Mouse (Mus musculus) liver, embryonic 12.5 days (tissue): Measurements from ENCODE around the gene Fstl1. TPM values are rescaled to one million over a fixed set of nuclear protein-coding genes. Genes with fewer than 3 reads are reported as not detected.

Source experiments
- ATAC-seq: fragments of 200-750 bp; cut with Nextera tagmentation; 2 replicates; pipeline ENCODE4 v1.8.0; 2017; ENCODE audit warnings: moderate number of reproducible peaks, mild to moderate bottlenecking, moderate library complexity
- H3K27ac ChIP-seq: fragments of 300-500 bp; sonication (generic); 2 replicates; pipeline ENCODE4 v1.5.1; 2016; ENCODE audit warnings: mild to moderate bottlenecking
- H3K27me3 ChIP-seq: fragments of 300-500 bp; sonication (generic); replicated peaks from 2 replicates; pipeline ENCODE4 v1.6.1; 2016; ENCODE audit warnings: mild to moderate bottlenecking, moderate library complexity
- H3K36me3 ChIP-seq: fragments of 300-500 bp; sonication (generic); 2 replicates; pipeline ENCODE4 v1.6.1; 2016; ENCODE audit warnings: mild to moderate bottlenecking, moderate library complexity
- H3K4me1 ChIP-seq: fragments of 300-500 bp; sonication (generic); 2 replicates; pipeline ENCODE4 v1.6.1; 2016
- H3K4me2 ChIP-seq: fragments of 300-500 bp; sonication (generic); 2 replicates; pipeline ENCODE4 v1.6.1; 2016; ENCODE audit warnings: mild to moderate bottlenecking, moderate library complexity
- H3K4me3 ChIP-seq: fragments of 300-500 bp; sonication (generic); 2 replicates; pipeline ENCODE4 v1.5.1; 2016; ENCODE audit warnings: mild to moderate bottlenecking, moderate library complexity
- H3K9ac ChIP-seq: fragments of 300-500 bp; sonication (generic); 2 replicates; pipeline ENCODE4 v1.6.1; 2016; ENCODE audit warnings: mild to moderate bottlenecking, moderate library complexity
- H3K9me3 ChIP-seq: fragments of 300-500 bp; sonication (generic); replicated peaks from 2 replicates; pipeline ENCODE4 v1.6.1; 2016; ENCODE audit warnings: mild to moderate bottlenecking, moderate library complexity
- WGBS: fragments of 180-500 bp; shearing (Covaris S2); methylation state at CpG from one replicate; pipeline ENCODE4 v1.1.7; 2016; ENCODE audit not compliant: insufficient replicate concordance; 5-methylcytosine and 5-hydroxymethylcytosine counted together
- polyA plus RNA-seq: library from polyadenylated mRNA; unstranded; fragments of >200 nt; fragmentation: Nextera tagmentation; extraction: Ambion mirVana; gene quantifications from 2 replicates; pipeline ENCODE4 v1.2.1, GENCODE M21; 2016

Gene Fstl1
- polyA plus RNA-seq, 1 experiment from 2014 or later = 44.7 TPM

GRCm38 (mm10) chr16:37878951-37879505 lies 102.4 kb downstream of the Fstl1 start:
- H3K9me3 ChIP-seq = no peaks in the 10 kb centered on the region
- no peak for ATAC-seq
- H3K36me3 ChIP-seq = peaks cover 69% of the 10 kb centered on the region
- WGBS = 78% methylated on average over 7 of the region's 7 CpGs
- H3K4me1 ChIP-seq = peaks cover 18% of the 10 kb centered on the region; the same call in 1 of the 2 replicates
- H3K27me3 ChIP-seq = no peaks in the 10 kb centered on the region
- H3K9ac ChIP-seq = no peak overlapping the region
- H3K27ac ChIP-seq = no peak overlapping the region
- H3K4me2 ChIP-seq = no peak overlapping the region
- H3K4me3 ChIP-seq = no peak overlapping the region

GRCm38 (mm10) chr16:37879750-37880419 lies 103.2 kb downstream of the Fstl1 start:
- H3K9me3 ChIP-seq = no peaks in the 10 kb centered on the region
- H3K27ac ChIP-seq = no peak overlapping the region
- H3K27me3 ChIP-seq = no peaks in the 10 kb centered on the region
- 71% methylated on average over 4 of the region's 4 CpGs for WGBS
- peaks cover 72% of the 10 kb centered on the region for H3K36me3 ChIP-seq
- H3K4me3 ChIP-seq = no peak overlapping the region
- peaks cover 18% of the 10 kb centered on the region; the same call in 1 of the 2 replicates for H3K4me1 ChIP-seq
- ATAC-seq = peak; percentile 54
- H3K4me2 ChIP-seq = no peak overlapping the region
- no peak overlapping the region for H3K9ac ChIP-seq

GRCm38 (mm10) chr16:37881168-37881567 lies 104.5 kb downstream of the Fstl1 start:
- 49% methylated on average over 2 of the region's 2 CpGs for WGBS
- ATAC-seq = no peak
- Histone ChIP-seq H3K36me3 (peaks cover 72% of the 10 kb centered on the region), H3K9me3 (no peaks in the 10 kb centered on the region), H3K4me2 (no peak overlapping the region), H3K9ac (no peak overlapping the region), H3K4me1 (peaks cover 18% of the 10 kb centered on the region; the same call in 1 of the 2 replicates), H3K27ac (no peak overlapping the region), H3K27me3 (no peaks in the 10 kb centered on the region), H3K4me3 (no peak overlapping the region)

Other genes with a start within 250 kb of the Fstl1 start
- 18.1 and 18.3 TPM in 2 replicates for gene Gtf2e1, start 237.1 kb upstream of the Fstl1 start, polyA plus RNA-seq
- 19.8 and 20.8 TPM in 2 replicates for gene Rabl3, start 237.0 kb upstream of the Fstl1 start, polyA plus RNA-seq
- gene Hgd, start 196.7 kb upstream of the Fstl1 start, polyA plus RNA-seq = 17.8 and 19.5 TPM in 2 replicates
- 52.4 and 56.6 TPM in 2 replicates for gene Ndufb4, start 122.4 kb upstream of the Fstl1 start, polyA plus RNA-seq
- gene Gm36028, start 84.3 kb downstream of the Fstl1 start, polyA plus RNA-seq = not detected in 2 replicates
- gene Lrrc58, start 91.5 kb downstream of the Fstl1 start, polyA plus RNA-seq = 22.0 and 22.2 TPM in 2 replicates
- gene Gpr156, start 139.6 kb downstream of the Fstl1 start, polyA plus RNA-seq = 0.07 TPM in 1 of 2 replicates, not detected in the other